Mouse (Mus musculus) CH12.LX (cell line): ENCODE measurements around the gene Olfr1055. TPM values are rescaled to one million over a fixed set of nuclear protein-coding genes. Genes with fewer than 3 reads are reported as not detected.

ENCODE experiments used
- DNase-seq: peaks from one replicate; pipeline ENCODE4 v3.0.0-alpha.2; 2013; ENCODE audit errors: extremely low read depth
- H3K27ac ChIP-seq: 2 replicates; pipeline ENCODE4 v1.5.1; 2012; ENCODE audit warnings: low read depth, mild to moderate bottlenecking, control low read depth, moderate library complexity; ENCODE audit not compliant: insufficient read depth
- H3K27me3 ChIP-seq: replicated peaks from 2 replicates; pipeline ENCODE3; 2012; ENCODE audit warnings: inconsistent platforms
- H3K36me3 ChIP-seq, 2 experiments: replicated peaks in 1 of 2; 2 replicates each; pipeline versions ENCODE3 to v1.6.1; 2012; ENCODE audit warnings: inconsistent platforms in 1 of 2, low read length in 1 of 2, mild to moderate bottlenecking in 1 of 2, mixed read lengths in 1 of 2, moderate library complexity in 1 of 2; ENCODE audit not compliant: control insufficient read depth in 1 of 2, insufficient read depth in 1 of 2
- H3K4me1 ChIP-seq, 2 experiments: 2 replicates each; pipeline ENCODE4 v1.6.1; 2012; ENCODE audit warnings: inconsistent platforms in 1 of 2, moderate library complexity in 1 of 2; ENCODE audit not compliant: insufficient read depth in 2 of 2, control insufficient read depth in 1 of 2
- H3K4me2 ChIP-seq: 2 replicates; pipeline ENCODE4 v1.6.1; 2012; ENCODE audit warnings: low read depth, mild to moderate bottlenecking, control low read depth; ENCODE audit not compliant: poor library complexity, insufficient read depth, severe bottlenecking
- H3K4me3 ChIP-seq, 3 experiments: fragments of 150-350 bp in 1 of 3; sonication (generic) in 1 of 3; replicated peaks in 1 of 3; 2 replicates each; pipeline versions ENCODE3 to v1.5.1; 2011 to 2012; ENCODE audit warnings: low read depth in 2 of 3, low read length in 2 of 3, mild to moderate bottlenecking in 2 of 3, moderate library complexity in 2 of 3, control low read depth in 1 of 3, improper control_type of control experiment in 1 of 3, inconsistent platforms in 1 of 3, mixed read lengths in 1 of 3; ENCODE audit not compliant: poor library complexity in 1 of 3
- H3K79me2 ChIP-seq: replicated peaks from 2 replicates; pipeline ENCODE4 v1.6.1; 2012; ENCODE audit warnings: mild to moderate bottlenecking, moderate library complexity; ENCODE audit not compliant: control insufficient read depth, poor library complexity, insufficient read depth, severe bottlenecking; ENCODE audit errors: extremely low read depth
- H3K9ac ChIP-seq: 2 replicates; pipeline ENCODE4 v1.6.1; 2012; ENCODE audit warnings: low read depth, mild to moderate bottlenecking, control low read depth, moderate library complexity; ENCODE audit not compliant: insufficient read depth
- H3K9me3 ChIP-seq: replicated peaks from 2 replicates; pipeline ENCODE3; 2012; ENCODE audit warnings: low read length, inconsistent platforms, mixed read lengths
- CHD2 ChIP-seq: IDR thresholded peaks from 2 replicates; pipeline ENCODE4 v1.6.1; 2011; ENCODE audit warnings: low read length, improper control_type of control experiment
- E2F4 ChIP-seq: IDR thresholded peaks from 2 replicates; pipeline ENCODE4 v1.6.1; 2011; ENCODE audit warnings: low read depth, low read length, improper control_type of control experiment; ENCODE audit not compliant: insufficient replicate concordance
- ETS1 ChIP-seq: conservative IDR thresholded peaks from 2 replicates; pipeline ENCODE4 v1.6.1; 2012; ENCODE audit warnings: low read depth, mild to moderate bottlenecking, inconsistent platforms, low read length, improper control_type of control experiment, moderate library complexity
- JUN ChIP-seq: IDR thresholded peaks from 2 replicates; pipeline ENCODE4 v1.6.1; 2011; ENCODE audit warnings: low read depth, mild to moderate bottlenecking, low read length, improper control_type of control experiment, moderate library complexity; ENCODE audit not compliant: insufficient read depth
- MAX ChIP-seq: IDR thresholded peaks from 2 replicates; pipeline ENCODE4 v1.6.1; 2011; ENCODE audit warnings: low read length, improper control_type of control experiment
- MYC ChIP-seq: IDR thresholded peaks from 2 replicates; pipeline ENCODE4 v1.6.1; 2011; ENCODE audit warnings: low read depth, mild to moderate bottlenecking, improper control_type of control experiment, low read length
- NELFE ChIP-seq: IDR thresholded peaks from 2 replicates; pipeline ENCODE4 v1.6.1; 2011; ENCODE audit warnings: low read depth, low read length, improper control_type of control experiment
- RAD21 ChIP-seq: IDR thresholded peaks from 2 replicates; pipeline ENCODE4 v1.6.1; 2011; ENCODE audit warnings: low read depth, mild to moderate bottlenecking, low read length, improper control_type of control experiment, moderate library complexity
- RCOR1 ChIP-seq: conservative IDR thresholded peaks from 2 replicates; pipeline ENCODE4 v1.6.1; 2012; ENCODE audit warnings: low read depth, mild to moderate bottlenecking, inconsistent platforms, low read length, improper control_type of control experiment
- SMC3 ChIP-seq: IDR thresholded peaks from 2 replicates; pipeline ENCODE4 v1.6.1; 2011; ENCODE audit warnings: low read depth, low read length, improper control_type of control experiment
- TBP ChIP-seq: conservative IDR thresholded peaks from 2 replicates; pipeline ENCODE4 v1.6.1; 2011; ENCODE audit warnings: low read depth, low read length, improper control_type of control experiment
- USF1 ChIP-seq: IDR thresholded peaks from 2 replicates; pipeline ENCODE4 v1.6.1; 2014; ENCODE audit warnings: low read depth, mild to moderate bottlenecking, inconsistent platforms, low read length, improper control_type of control experiment
- ZC3H11A ChIP-seq: IDR thresholded peaks from 2 replicates; pipeline ENCODE4 v1.6.1; 2012; ENCODE audit warnings: low read depth, mild to moderate bottlenecking, inconsistent platforms, low read length, improper control_type of control experiment
- ZKSCAN1 ChIP-seq: IDR thresholded peaks from 2 replicates; pipeline ENCODE4 v1.6.1; 2012; ENCODE audit warnings: low read depth, inconsistent platforms, low read length, improper control_type of control experiment, borderline replicate concordance
- ZMIZ1 ChIP-seq: IDR thresholded peaks from 2 replicates; pipeline ENCODE4 v1.6.1; 2012; ENCODE audit warnings: low read depth, mild to moderate bottlenecking, inconsistent platforms, low read length, improper control_type of control experiment
- dilution Hi-C: fragments of 300-500 bp; cut with MboI; formaldehyde crosslinking; loops from 2 replicates; pipeline ENCODE4 v1.14.3; 2020; ENCODE audit warnings: low sequenced_read_pairs; ENCODE audit not compliant: extremely low pct_unique_long_range_greater_than_20kb, extremely low pct_ligation_motif_present
- in situ Hi-C: fragments of 300-500 bp; cut with MboI; formaldehyde crosslinking; loops from 3 replicates; pipeline ENCODE4 v1.14.3; 2019; ENCODE audit warnings: low sequenced_read_pairs, low pct_ligation_motif_present, low pct_unique_long_range_greater_than_20kb, mixed read lengths
- polyA plus RNA-seq: library from polyadenylated mRNA; unstranded; fragments of >175 nt; gene quantifications from 2 replicates; pipeline ENCODE4 v1.2.1, GENCODE M21; 2012; ENCODE audit warnings: low read depth; ENCODE audit not compliant: insufficient read length
- total RNA-seq, 2 experiments: library from RNA; depleted of rRNA; stranded (reverse); fragments of 300-350 nt in 1 of 2; fragments of >200 nt in 1 of 2; gene quantifications; 2 replicates each; pipeline ENCODE4 v1.2.3; 2012 to 2014

Olfr1055 gene
- total and polyA plus RNA-seq, 3 experiments = 0.68 TPM; not detected in 2

DNA sequence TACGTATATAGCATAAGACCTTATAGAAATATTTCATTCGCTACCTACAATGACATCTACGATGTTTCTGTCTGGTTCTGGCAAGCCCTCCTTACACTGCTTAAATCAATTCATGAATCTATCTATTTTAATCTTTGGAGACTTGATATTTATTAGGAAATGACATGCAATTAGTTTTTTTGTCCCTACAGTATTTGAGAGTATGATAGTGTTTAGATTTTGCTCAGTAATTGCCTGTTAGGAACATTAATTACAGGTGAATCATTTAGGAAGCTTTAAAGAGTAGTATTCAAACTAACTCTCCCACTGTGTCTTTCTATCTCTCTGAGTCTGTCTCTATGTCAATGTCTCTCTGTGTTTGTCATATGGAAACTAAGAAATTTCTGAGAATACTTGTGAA lies 14.8 kb downstream of the Olfr1055 start, which contains the start of gene Olfr1054:
Olfr1054 (minus strand) TSS at position 101 of the 400 bp plus-strand sequence.
- no peaks in the 10 kb centered on the region for H3K79me2 ChIP-seq
- H3K9ac ChIP-seq = no peak within 1 kb of the TSS
- no peak for DNase-seq
- peaks cover 17% of the 10 kb centered on the region for H3K9me3 ChIP-seq
- in situ Hi-C loops (no loop called here), dilution Hi-C loops (no loop called here)
- H3K4me2 ChIP-seq = no peak within 1 kb of the TSS
- no peaks in the 10 kb centered on the region for H3K36me3 ChIP-seq
- no peak within 1 kb of the TSS for H3K27ac ChIP-seq
- no peak within 1 kb of the TSS for H3K4me3 ChIP-seq
- no peaks in the 10 kb centered on the region for H3K4me1 ChIP-seq
- TF ChIP-seq SMC3 (no peak), JUN (no peak), ETS1 (no peak), RAD21 (no peak), NELFE (no peak), MYC (no peak), MAX (no peak), ZMIZ1 (no peak), TBP (no peak), RCOR1 (no peak)
- H3K27me3 ChIP-seq = no peaks in the 10 kb centered on the region

GRCm38 (mm10) chr2:86315184-86315583 lies 34.9 kb downstream of the Olfr1055 start, which contains the start of gene Olfr1053:
TSS of gene Olfr1053 (minus strand) at chr2:86315284.
- no peaks in the 10 kb centered on the region for H3K79me2 ChIP-seq
- H3K27me3 ChIP-seq = no peaks in the 10 kb centered on the region
- H3K27ac ChIP-seq = no peak within 1 kb of the TSS
- TF ChIP-seq RCOR1 (no peak), ZC3H11A (no peak), CHD2 (no peak), E2F4 (no peak), ZKSCAN1 (no peak), ZMIZ1 (no peak), USF1 (no peak), MAX (no peak)
- H3K4me1 ChIP-seq = no peaks in the 10 kb centered on the region
- H3K9me3 ChIP-seq = peaks cover 4% of the 10 kb centered on the region
- dilution Hi-C loops (no loop called here), in situ Hi-C loops (no loop called here)
- H3K9ac ChIP-seq = no peak within 1 kb of the TSS
- DNase-seq = no peak
- no peak within 1 kb of the TSS for H3K4me3 ChIP-seq
- no peaks in the 10 kb centered on the region for H3K36me3 ChIP-seq
- no peak within 1 kb of the TSS for H3K4me2 ChIP-seq

Other genes with a start within 250 kb of the Olfr1055 start
Only the 20 nearest of the 27 such genes appear.
- not detected in 2 replicates for gene Olfr1044, start 172.5 kb downstream of the Olfr1055 start, total RNA-seq (2012; rRNA removed)
- not detected in 2 replicates for gene Olfr1044, start 172.5 kb downstream of the Olfr1055 start, total RNA-seq (2014; rRNA removed)
- not detected in 2 replicates for gene Olfr1044, start 172.5 kb downstream of the Olfr1055 start, polyA plus RNA-seq
- not detected in 2 replicates for gene Olfr52, start 164.6 kb downstream of the Olfr1055 start, total RNA-seq (2012; rRNA removed)
- not detected in 2 replicates for gene Olfr52, start 164.6 kb downstream of the Olfr1055 start, total RNA-seq (2014; rRNA removed)
- gene Olfr52, start 164.6 kb downstream of the Olfr1055 start, polyA plus RNA-seq = not detected in 2 replicates
- not detected in 2 replicates for gene Olfr1045, start 147.3 kb downstream of the Olfr1055 start, total RNA-seq (2012; rRNA removed)
- gene Olfr1045, start 147.3 kb downstream of the Olfr1055 start, total RNA-seq (2014; rRNA removed) = not detected in 2 replicates
- not detected in 2 replicates for gene Olfr1045, start 147.3 kb downstream of the Olfr1055 start, polyA plus RNA-seq
- gene Olfr1046, start 131.0 kb downstream of the Olfr1055 start, total RNA-seq (2012; rRNA removed) = not detected in 2 replicates
- gene Olfr1046, start 131.0 kb downstream of the Olfr1055 start, total RNA-seq (2014; rRNA removed) = not detected in 2 replicates
- not detected in 2 replicates for gene Olfr1046, start 131.0 kb downstream of the Olfr1055 start, polyA plus RNA-seq
- gene Olfr1047, start 118.9 kb downstream of the Olfr1055 start, total RNA-seq (2012; rRNA removed) = not detected in 2 replicates
- gene Olfr1047, start 118.9 kb downstream of the Olfr1055 start, total RNA-seq (2014; rRNA removed) = not detected in 2 replicates
- not detected in 2 replicates for gene Olfr1047, start 118.9 kb downstream of the Olfr1055 start, polyA plus RNA-seq
- gene Olfr1048, start 110.0 kb downstream of the Olfr1055 start, total RNA-seq (2012; rRNA removed) = not detected in 2 replicates
- not detected in 2 replicates for gene Olfr1048, start 110.0 kb downstream of the Olfr1055 start, total RNA-seq (2014; rRNA removed)
- not detected in 2 replicates for gene Olfr1048, start 110.0 kb downstream of the Olfr1055 start, polyA plus RNA-seq
- not detected in 2 replicates for gene Olfr1049, start 92.0 kb downstream of the Olfr1055 start, total RNA-seq (2012; rRNA removed)
- gene Olfr1049, start 92.0 kb downstream of the Olfr1055 start, total RNA-seq (2014; rRNA removed) = not detected in 2 replicates
- not detected in 2 replicates for gene Olfr1049, start 92.0 kb downstream of the Olfr1055 start, polyA plus RNA-seq
- gene Olfr1051, start 71.2 kb downstream of the Olfr1055 start, total RNA-seq (2012; rRNA removed) = not detected in 2 replicates
- gene Olfr1051, start 71.2 kb downstream of the Olfr1055 start, total RNA-seq (2014; rRNA removed) = not detected in 2 replicates
- gene Olfr1051, start 71.2 kb downstream of the Olfr1055 start, polyA plus RNA-seq = not detected in 2 replicates
- gene Olfr1052, start 57.8 kb downstream of the Olfr1055 start, total RNA-seq (2012; rRNA removed) = not detected in 2 replicates
- gene Olfr1052, start 57.8 kb downstream of the Olfr1055 start, total RNA-seq (2014; rRNA removed) = not detected in 2 replicates
- not detected in 2 replicates for gene Olfr1052, start 57.8 kb downstream of the Olfr1055 start, polyA plus RNA-seq
- gene Olfr1053, start 35.0 kb downstream of the Olfr1055 start, total RNA-seq (2012; rRNA removed) = not detected in 2 replicates
- not detected in 2 replicates for gene Olfr1053, start 35.0 kb downstream of the Olfr1055 start, total RNA-seq (2014; rRNA removed)
- not detected in 2 replicates for gene Olfr1053, start 35.0 kb downstream of the Olfr1055 start, polyA plus RNA-seq
- gene Olfr1054, start 14.9 kb downstream of the Olfr1055 start, total RNA-seq (2012; rRNA removed) = not detected in 2 replicates
- not detected in 2 replicates for gene Olfr1054, start 14.9 kb downstream of the Olfr1055 start, total RNA-seq (2014; rRNA removed)
- gene Olfr1054, start 14.9 kb downstream of the Olfr1055 start, polyA plus RNA-seq = not detected in 2 replicates
- not detected in 2 replicates for gene Olfr1056, start 12.2 kb upstream of the Olfr1055 start, total RNA-seq (2012; rRNA removed)
- not detected in 2 replicates for gene Olfr1056, start 12.2 kb upstream of the Olfr1055 start, total RNA-seq (2014; rRNA removed)
- not detected in 2 replicates for gene Olfr1056, start 12.2 kb upstream of the Olfr1055 start, polyA plus RNA-seq
- not detected in 2 replicates for gene Olfr1057, start 28.1 kb upstream of the Olfr1055 start, total RNA-seq (2012; rRNA removed)
- not detected in 2 replicates for gene Olfr1057, start 28.1 kb upstream of the Olfr1055 start, total RNA-seq (2014; rRNA removed)
- not detected in 2 replicates for gene Olfr1057, start 28.1 kb upstream of the Olfr1055 start, polyA plus RNA-seq
- not detected in 2 replicates for gene Olfr1058, start 38.3 kb upstream of the Olfr1055 start, total RNA-seq (2012; rRNA removed)
- not detected in 2 replicates for gene Olfr1058, start 38.3 kb upstream of the Olfr1055 start, total RNA-seq (2014; rRNA removed)
- gene Olfr1058, start 38.3 kb upstream of the Olfr1055 start, polyA plus RNA-seq = not detected in 2 replicates
- gene Olfr1061, start 63.8 kb upstream of the Olfr1055 start, total RNA-seq (2012; rRNA removed) = not detected in 2 replicates
- gene Olfr1061, start 63.8 kb upstream of the Olfr1055 start, total RNA-seq (2014; rRNA removed) = not detected in 2 replicates
- not detected in 2 replicates for gene Olfr1061, start 63.8 kb upstream of the Olfr1055 start, polyA plus RNA-seq
- not detected in 2 replicates for gene Olfr1062, start 76.5 kb upstream of the Olfr1055 start, total RNA-seq (2012; rRNA removed)
- gene Olfr1062, start 76.5 kb upstream of the Olfr1055 start, total RNA-seq (2014; rRNA removed) = not detected in 2 replicates
- gene Olfr1062, start 76.5 kb upstream of the Olfr1055 start, polyA plus RNA-seq = 0.07 TPM in 1 of 2 replicates, not detected in the other
- gene Olfr1065, start 100.3 kb upstream of the Olfr1055 start, total RNA-seq (2012; rRNA removed) = not detected in 2 replicates
- gene Olfr1065, start 100.3 kb upstream of the Olfr1055 start, total RNA-seq (2014; rRNA removed) = not detected in 2 replicates
- not detected in 2 replicates for gene Olfr1065, start 100.3 kb upstream of the Olfr1055 start, polyA plus RNA-seq
- gene Olfr1066, start 106.0 kb upstream of the Olfr1055 start, total RNA-seq (2012; rRNA removed) = not detected in 2 replicates
- not detected in 2 replicates for gene Olfr1066, start 106.0 kb upstream of the Olfr1055 start, total RNA-seq (2014; rRNA removed)
- gene Olfr1066, start 106.0 kb upstream of the Olfr1055 start, polyA plus RNA-seq = not detected in 2 replicates
- not detected in 2 replicates for gene Olfr228, start 137.1 kb upstream of the Olfr1055 start, total RNA-seq (2012; rRNA removed)
- gene Olfr228, start 137.1 kb upstream of the Olfr1055 start, total RNA-seq (2014; rRNA removed) = not detected in 2 replicates
- not detected in 2 replicates for gene Olfr228, start 137.1 kb upstream of the Olfr1055 start, polyA plus RNA-seq
- not detected in 2 replicates for gene Olfr1076, start 158.2 kb upstream of the Olfr1055 start, total RNA-seq (2012; rRNA removed)
- gene Olfr1076, start 158.2 kb upstream of the Olfr1055 start, total RNA-seq (2014; rRNA removed) = not detected in 2 replicates
- not detected in 2 replicates for gene Olfr1076, start 158.2 kb upstream of the Olfr1055 start, polyA plus RNA-seq